Mouse (Mus musculus) layer of hippocampus, postnatal 10 days (tissue): ENCODE results near the gene Ncapd3. TPM values are rescaled to one million over a fixed set of nuclear protein-coding genes. Genes with fewer than 3 reads are reported as not detected.

ENCODE experiments used
- DNase-seq, 2 experiments: peaks; one replicate each; pipeline ENCODE4 v3.0.0; 2021; ENCODE audit warnings: low spot score in 2 of 2
- total RNA-seq, 2 experiments: library from RNA; stranded (reverse); gene quantifications; 2 replicates each; pipeline ENCODE4 v1.2.3; 2021

Gene Ncapd3
- total RNA-seq, 2 experiments from 2014 or later: 17.4 to 20.2 TPM

- DNase-seq: no peak
Measured at GRCm38 (mm10) chr9:27122076-27122475, 92.1 kb downstream of the Ncapd3 start.

DNA sequence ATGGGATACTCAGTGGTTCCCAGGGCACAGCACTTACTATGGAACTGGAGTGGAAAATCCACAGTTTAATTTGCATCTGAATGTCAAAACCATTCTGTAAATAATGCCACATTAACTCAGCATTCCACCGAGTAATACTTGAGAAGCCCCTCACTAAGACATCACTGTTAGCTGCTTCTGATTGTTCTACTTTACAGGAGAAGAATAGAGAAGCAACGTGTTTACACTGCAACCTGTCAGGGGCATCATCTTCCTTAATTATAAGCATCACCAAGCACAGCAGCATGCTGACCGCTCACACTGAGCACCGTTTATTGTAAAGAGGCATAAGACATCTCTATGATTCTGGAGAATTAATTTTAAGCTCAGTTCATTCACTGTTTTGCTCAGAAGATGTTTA lies 93.0 kb downstream of the Ncapd3 start:
- DNase-seq: no peak

GRCm38 (mm10) chr9:27123947-27124346 lies 94.0 kb downstream of the Ncapd3 start:
- DNase-seq: no peak

GRCm38 (mm10) chr9:27125450-27125849 lies 95.5 kb downstream of the Ncapd3 start:
- no peak for DNase-seq

GRCm38 (mm10) chr9:27126543-27126942 lies 96.6 kb downstream of the Ncapd3 start:
- DNase-seq: no peak

GRCm38 (mm10) chr9:27128629-27129028 lies 98.7 kb downstream of the Ncapd3 start:
- DNase-seq: no peak

- DNase-seq: peak; percentile 23 to 57
Measured at GRCm38 (mm10) chr9:27134410-27134809, 104.4 kb downstream of the Ncapd3 start.

DNA sequence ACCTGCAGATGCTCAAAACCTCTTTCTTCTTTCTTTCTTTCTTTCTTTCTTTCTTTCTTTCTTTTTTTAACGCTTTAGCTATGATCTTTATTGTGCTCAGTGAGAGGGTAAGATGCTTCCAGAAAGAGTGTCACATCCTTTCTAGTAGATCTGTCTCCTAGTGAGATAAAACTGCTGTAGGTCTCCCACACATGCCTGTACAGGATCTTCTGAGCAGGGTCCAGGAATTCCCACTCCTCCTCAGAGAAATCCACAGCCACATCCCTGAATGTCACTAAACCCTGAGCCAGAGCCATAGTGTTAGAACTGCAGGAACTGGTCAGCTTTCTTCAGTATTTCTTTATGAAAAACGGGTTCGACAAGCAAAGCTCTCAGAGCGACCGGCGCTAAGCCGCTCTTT lies 105.4 kb downstream of the Ncapd3 start:
- no peak for DNase-seq

DNA sequence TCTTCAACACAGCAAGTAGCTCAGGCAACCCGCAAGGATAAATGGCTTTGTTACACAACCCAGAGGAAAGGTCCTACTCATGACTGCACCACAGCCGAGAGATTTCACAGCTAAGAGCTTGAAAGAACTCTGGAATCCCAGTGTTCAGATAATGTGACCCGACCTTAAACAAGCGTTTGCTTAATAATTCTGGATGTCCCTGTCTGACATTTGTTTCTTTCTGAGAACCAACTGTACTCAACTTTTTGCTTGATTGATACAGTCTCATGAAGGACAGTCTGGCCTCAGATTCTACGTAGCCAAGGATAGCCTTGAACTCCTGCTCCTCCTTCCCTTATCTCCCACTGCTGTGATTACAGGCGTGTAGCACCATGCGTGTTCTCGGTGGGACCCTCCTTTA lies 106.7 kb downstream of the Ncapd3 start:
- no peak for DNase-seq

GRCm38 (mm10) chr9:27140432-27141065 lies 110.6 kb downstream of the Ncapd3 start:
- DNase-seq: no peak

DNA sequence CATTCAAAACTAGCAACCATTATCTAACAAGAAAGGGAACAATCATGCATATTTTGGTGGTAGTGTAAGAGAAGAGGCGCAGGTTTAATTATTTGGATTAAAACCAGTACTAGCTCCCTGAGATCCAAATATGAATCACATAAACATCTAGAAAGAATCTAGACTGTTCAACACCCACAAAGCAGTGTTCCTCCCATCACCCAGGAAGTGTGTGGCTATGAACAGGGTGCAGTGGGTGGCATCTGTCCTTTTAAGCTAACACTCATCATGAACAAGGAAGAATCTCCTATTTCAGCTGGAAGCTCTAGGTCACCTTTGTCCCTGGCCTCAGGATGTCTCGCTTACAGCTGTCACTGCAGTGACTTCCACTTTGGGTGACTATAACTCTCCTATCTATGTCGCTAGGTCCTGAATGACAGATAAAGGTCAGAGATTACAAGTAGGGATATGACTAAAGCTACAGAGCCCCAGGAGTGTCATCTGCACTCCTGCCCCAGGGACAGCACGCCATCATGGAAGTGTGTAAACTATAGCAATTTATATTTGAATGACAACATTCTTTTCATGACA lies 114.4 kb downstream of the Ncapd3 start:
- DNase-seq: no peak

Other genes with a start within 250 kb of the Ncapd3 start
- gene Glb1l2, start 223.7 kb upstream of the Ncapd3 start, total RNA-seq: 1 to 10 TPM; 1.0 to 1.3 TPM
- not detected for gene Glb1l3, start 169.3 kb upstream of the Ncapd3 start, total RNA-seq
- gene Gm1110, start 107.1 kb upstream of the Ncapd3 start, total RNA-seq: under 1 TPM; 0.20 to 0.23 TPM
- 10 to 100 TPM; 30.6 to 33.3 TPM for gene Acad8, start 30.6 kb upstream of the Ncapd3 start, total RNA-seq
- 10 to 100 TPM; 85.2 to 87.8 TPM for gene Thyn1, start 30.5 kb upstream of the Ncapd3 start, total RNA-seq
- gene Vps26b, start 110 bp upstream of the Ncapd3 start, total RNA-seq: 100 to 1,000 TPM; 120 to 122 TPM
- 10 to 100 TPM; 24.3 to 26.5 TPM for gene Jam3, start 125.2 kb downstream of the Ncapd3 start, total RNA-seq